Mouse (Mus musculus): ENCODE data around the gene Ndel1. TPM values are rescaled to one million over a fixed set of nuclear protein-coding genes. Genes with fewer than 3 reads are reported as not detected.

Gene Ndel1
- polyA plus RNA-seq, 1 experiment from 2014 or later: 80.4 TPM

DNA sequence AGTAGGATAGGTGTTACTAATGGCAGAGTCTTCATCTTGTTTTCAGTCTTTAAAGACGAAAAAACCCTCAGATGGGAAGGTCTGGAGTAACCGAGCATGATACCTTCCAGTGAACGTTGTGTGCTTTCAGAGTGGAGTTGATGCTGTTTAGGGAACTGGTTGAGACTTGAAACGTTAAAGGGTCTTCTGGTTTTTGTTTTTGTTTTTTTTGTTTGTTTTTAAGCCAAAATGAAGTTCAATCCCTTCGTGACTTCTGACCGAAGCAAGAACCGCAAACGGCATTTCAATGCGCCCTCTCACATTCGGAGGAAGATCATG lies 30.3 kb upstream of the Ndel1 start:
- Histone ChIP-seq H3K27ac (no peak overlapping the region), H3K4me2 (replicated peaks) (peak overlapping the region; percentile 81), H3K36me3 (peaks cover 42% of the 10 kb centered on the region), H3K27me3 (replicated peaks) (no peaks in the 10 kb centered on the region), H3K4me1 (peaks cover 8% of the 10 kb centered on the region), H3K9ac (peak overlapping the region; percentile 92), H3K4me3 (peak overlapping the region; percentile 92), H3K9me3 (no peaks in the 10 kb centered on the region)
- under 1% methylated on average over 10 of the region's 10 CpGs for WGBS
- no peak for ATAC-seq (ENCODE audit: low FRiP score, low read depth)

DNA sequence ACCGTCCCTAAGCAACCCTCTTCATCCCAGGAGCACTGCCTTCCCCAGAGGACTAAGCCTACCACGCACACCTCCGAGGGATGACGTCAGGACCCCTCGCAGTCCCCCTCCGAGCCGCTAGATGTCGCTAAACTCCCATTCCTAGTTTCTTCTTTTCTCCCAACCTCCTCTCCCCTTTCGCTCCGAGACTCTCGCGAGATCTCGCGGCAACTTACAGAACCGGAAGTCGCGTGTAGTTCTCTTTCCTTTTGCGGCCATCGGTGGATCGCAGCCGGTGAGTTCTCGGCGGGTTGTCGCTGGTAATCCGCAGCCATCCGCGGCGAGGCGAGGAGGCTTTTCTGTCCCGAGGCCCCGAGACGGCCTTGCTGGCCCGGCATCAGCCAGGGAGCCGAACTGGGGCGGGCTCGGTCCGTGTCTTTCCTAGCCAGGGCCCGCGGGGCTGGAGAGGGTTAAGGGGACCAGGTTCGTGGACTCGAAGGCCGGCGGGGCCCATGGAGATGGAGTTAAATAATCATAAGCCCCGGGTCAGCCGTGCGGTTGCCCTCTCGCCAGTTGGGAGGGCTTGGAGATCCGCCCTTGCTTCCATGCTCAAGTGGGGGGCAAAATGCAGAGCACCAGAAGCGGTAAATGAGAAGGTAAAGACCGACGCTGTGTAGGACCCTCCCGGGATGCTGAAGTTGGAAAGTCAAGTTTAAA lies 29.8 kb upstream of the Ndel1 start, which contains the start of gene Rpl26:
TSS of gene Rpl26 (plus strand) at position 233 of the 696 bp plus-strand sequence.
- peak; percentile 92 for ATAC-seq (ENCODE audit: low FRiP score, low read depth)
- Histone ChIP-seq H3K36me3 (peaks cover 37% of the 10 kb centered on the region), H3K4me1 (peaks cover 8% of the 10 kb centered on the region), H3K27ac (peak within 1 kb of the TSS; percentile 86), H3K4me3 (peak within 1 kb of the TSS; percentile 92), H3K9ac (peak within 1 kb of the TSS; percentile 92), H3K4me2 (replicated peaks) (peak within 1 kb of the TSS; percentile 81), H3K9me3 (no peaks in the 10 kb centered on the region), H3K27me3 (replicated peaks) (no peaks in the 10 kb centered on the region)
- under 1% methylated on average over 52 of the region's 52 CpGs for WGBS

DNA sequence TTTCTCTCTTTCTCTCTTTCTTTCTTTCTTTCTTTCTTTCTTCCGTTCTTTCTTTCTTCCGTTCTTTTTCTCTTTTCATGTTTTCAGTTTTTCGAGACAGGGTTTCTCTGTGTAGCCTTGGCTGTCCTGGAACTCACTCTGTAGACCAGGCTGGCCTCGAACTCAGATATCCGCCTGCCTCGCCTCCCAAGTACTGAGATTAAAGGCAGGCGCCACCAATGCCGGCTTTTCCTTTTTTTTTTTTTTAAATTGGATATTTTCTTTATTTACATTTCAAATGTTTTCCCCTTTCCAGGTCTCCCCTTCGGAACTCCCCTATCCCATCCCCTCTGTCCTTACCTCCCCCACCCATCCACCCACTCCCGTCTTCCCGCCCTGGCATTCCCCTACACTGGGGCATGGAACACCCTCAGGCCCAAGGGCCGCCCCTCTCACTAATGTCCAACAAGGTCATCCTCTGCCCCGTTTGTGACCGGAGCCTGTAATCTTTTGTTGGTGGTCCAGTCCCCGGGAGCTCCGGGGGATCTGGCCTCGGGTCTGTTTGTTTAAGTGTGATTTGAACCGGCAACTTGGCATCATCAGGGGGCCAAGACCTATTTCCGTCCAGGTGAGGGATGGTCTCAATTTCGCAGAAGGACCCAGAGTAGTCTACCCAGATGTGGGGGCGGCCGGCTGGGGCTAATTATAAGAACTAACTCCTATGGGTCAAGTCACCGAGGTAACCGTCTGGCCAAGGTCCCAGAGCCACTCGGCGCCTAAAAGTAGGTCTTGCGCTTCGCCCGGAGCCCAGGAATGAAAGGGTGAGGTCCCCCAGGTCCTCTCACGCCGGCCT lies 29.1 kb upstream of the Ndel1 start:
- no peak; the same call in 1 of the 2 replicates for ATAC-seq (ENCODE audit: low FRiP score, low read depth)
- Histone ChIP-seq H3K27me3 (replicated peaks) (no peaks in the 10 kb centered on the region), H3K9ac (peak overlapping the region; percentile 92; the same call in 1 of the 2 replicates), H3K27ac (no peak overlapping the region), H3K4me1 (peaks cover 8% of the 10 kb centered on the region), H3K36me3 (peaks cover 29% of the 10 kb centered on the region), H3K4me3 (peak overlapping the region; percentile 92), H3K9me3 (no peaks in the 10 kb centered on the region), H3K4me2 (replicated peaks) (peak overlapping the region; percentile 81)
- WGBS: 29% methylated on average over 31 of the region's 31 CpGs

DNA sequence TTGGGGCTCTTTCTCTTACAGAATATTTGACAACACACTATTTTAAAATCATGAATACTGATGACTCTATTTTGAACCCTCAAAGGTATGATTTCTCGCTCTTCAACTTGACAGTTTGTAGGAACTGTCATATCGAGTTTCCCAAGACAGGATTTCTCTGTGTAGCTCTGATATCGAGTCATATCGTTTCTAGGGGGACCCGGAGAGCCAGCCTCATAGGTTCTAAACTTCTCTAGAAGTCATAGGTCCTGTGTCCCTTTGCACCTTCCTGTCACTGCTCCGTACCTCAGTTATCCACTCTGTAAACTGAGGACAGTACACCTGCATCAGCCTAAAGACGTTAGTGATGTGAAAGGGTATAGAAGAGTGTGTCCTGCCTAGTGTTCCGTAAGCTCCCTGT lies 28.2 kb upstream of the Ndel1 start:
- WGBS: 95% methylated on average over 8 of the region's 8 CpGs

DNA sequence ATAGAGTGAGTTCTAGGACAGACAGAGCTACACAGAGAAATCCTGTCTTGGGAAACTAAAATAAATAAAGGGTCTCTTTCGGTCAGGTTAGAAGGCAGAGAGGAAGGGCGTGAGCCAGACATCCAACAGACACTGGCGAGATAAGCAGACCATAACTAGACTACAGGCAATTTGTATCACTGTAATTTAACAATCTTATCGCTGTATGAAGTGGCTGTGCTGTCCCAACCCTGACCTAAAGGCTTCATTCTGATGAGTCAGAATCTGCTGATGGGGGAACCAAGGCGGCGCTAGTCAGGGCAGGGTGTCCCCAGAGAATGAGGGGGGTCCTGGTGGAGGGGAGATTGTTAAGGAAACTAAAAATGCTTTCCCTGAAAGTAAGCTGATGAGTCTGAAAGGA lies 27.1 kb upstream of the Ndel1 start:
- H3K9me3 ChIP-seq: no peaks in the 10 kb centered on the region
- no peak overlapping the region for H3K4me3 ChIP-seq
- ATAC-seq (ENCODE audit: low FRiP score, low read depth): no peak
- H3K27ac ChIP-seq: no peak overlapping the region
- H3K36me3 ChIP-seq: peaks cover 11% of the 10 kb centered on the region
- H3K27me3 ChIP-seq (replicated peaks): no peaks in the 10 kb centered on the region
- no peak overlapping the region for H3K4me2 ChIP-seq (replicated peaks)
- peaks cover 8% of the 10 kb centered on the region for H3K4me1 ChIP-seq
- WGBS: 92% methylated on average over 6 of the region's 6 CpGs
- H3K9ac ChIP-seq: no peak overlapping the region

More for the DNA sequence above, 28.2 kb upstream of the Ndel1 start:
- Histone ChIP-seq H3K27ac (no peak overlapping the region), H3K9me3 (no peaks in the 10 kb centered on the region), H3K36me3 (peaks cover 21% of the 10 kb centered on the region), H3K27me3 (replicated peaks) (no peaks in the 10 kb centered on the region), H3K4me2 (replicated peaks) (no peak overlapping the region), H3K4me1 (peaks cover 8% of the 10 kb centered on the region), H3K4me3 (no peak overlapping the region), H3K9ac (no peak overlapping the region)
- ATAC-seq (ENCODE audit: low FRiP score, low read depth): no peak

DNA sequence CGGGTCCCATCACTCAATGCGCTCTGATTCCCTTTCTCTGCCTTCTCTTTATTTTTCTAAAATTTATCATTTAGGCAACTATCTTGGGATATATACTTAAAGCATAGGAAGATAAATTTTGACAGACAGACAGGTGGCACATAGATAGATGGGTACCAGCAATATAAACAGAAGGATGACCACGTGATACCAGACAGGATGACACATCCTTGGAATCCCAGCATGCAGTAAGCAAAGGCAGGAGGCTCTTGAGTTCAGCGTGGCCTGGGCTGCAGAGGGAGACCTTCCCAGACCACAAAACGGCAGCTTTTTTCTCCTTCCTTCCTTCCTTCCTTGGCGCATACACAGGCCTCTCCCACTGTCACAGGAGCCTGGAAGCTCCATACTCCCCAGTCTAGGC lies 26.2 kb upstream of the Ndel1 start:
- Histone ChIP-seq H3K4me3 (no peak overlapping the region), H3K27me3 (replicated peaks) (no peaks in the 10 kb centered on the region), H3K36me3 (peaks cover 1% of the 10 kb centered on the region; the same call in 1 of the 2 replicates), H3K4me2 (replicated peaks) (no peak overlapping the region), H3K27ac (no peak overlapping the region), H3K4me1 (peaks cover 6% of the 10 kb centered on the region), H3K9me3 (no peaks in the 10 kb centered on the region), H3K9ac (no peak overlapping the region)
- no peak for ATAC-seq (ENCODE audit: low FRiP score, low read depth)
- 75% methylated on average over 6 of the region's 6 CpGs for WGBS

DNA sequence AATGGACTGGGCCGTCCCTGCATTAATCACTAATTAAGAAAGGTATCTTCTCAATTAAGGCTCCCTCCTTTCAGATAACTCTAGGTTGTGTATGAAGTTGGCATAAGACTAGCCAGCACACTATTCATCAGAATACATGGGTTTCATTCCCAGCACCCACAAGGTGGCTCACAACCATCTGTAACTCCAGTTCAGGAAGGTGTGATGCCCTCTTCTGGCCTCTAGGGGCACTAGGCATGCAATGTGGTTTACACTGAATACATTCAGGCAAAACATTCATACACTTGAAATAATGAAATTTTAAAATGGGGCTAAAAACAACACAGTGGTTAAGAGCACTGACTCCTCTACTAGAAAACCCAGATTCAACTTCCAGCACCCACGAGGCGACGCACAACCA lies 25.5 kb upstream of the Ndel1 start:
- 47% methylated on average over 4 of the region's 4 CpGs for WGBS
- no peak for ATAC-seq (ENCODE audit: low FRiP score, low read depth)
- no peak overlapping the region for H3K9ac ChIP-seq

DNA sequence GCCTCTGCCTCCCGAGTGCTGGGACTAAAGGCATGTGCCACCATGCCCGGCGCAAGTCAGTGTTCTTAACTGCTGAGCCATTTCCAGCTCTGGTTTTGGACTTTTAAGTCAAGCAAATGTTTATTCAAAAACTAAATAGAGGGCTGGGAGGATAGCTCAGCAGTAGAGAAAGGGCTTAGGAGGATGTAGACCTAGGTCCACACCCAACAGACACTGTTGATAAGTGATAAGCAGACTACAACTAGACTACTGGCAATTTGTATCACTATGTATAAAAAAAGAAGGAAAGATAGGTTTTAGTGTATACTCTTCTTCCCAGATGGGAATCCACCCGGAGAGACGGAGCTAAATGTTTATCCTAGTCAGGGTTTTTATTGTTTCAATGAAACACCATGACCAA lies 24.6 kb upstream of the Ndel1 start:
- WGBS: 93% methylated on average over 5 of the region's 5 CpGs
- no peak overlapping the region for H3K4me2 ChIP-seq (replicated peaks)
- no peaks in the 10 kb centered on the region; the same call in 1 of the 2 replicates for H3K4me1 ChIP-seq
- no peaks in the 10 kb centered on the region for H3K27me3 ChIP-seq (replicated peaks)
- H3K9ac ChIP-seq: no peak overlapping the region
- H3K9me3 ChIP-seq: no peaks in the 10 kb centered on the region
- H3K27ac ChIP-seq: no peak overlapping the region
- ATAC-seq (ENCODE audit: low FRiP score, low read depth): no peak
- H3K36me3 ChIP-seq: no peaks in the 10 kb centered on the region
- H3K4me3 ChIP-seq: no peak overlapping the region

More for the DNA sequence above, 25.5 kb upstream of the Ndel1 start:
- H3K4me2 ChIP-seq (replicated peaks): no peak overlapping the region
- no peak overlapping the region for H3K27ac ChIP-seq
- H3K4me1 ChIP-seq: no peaks in the 10 kb centered on the region; the same call in 1 of the 2 replicates
- H3K9me3 ChIP-seq: no peaks in the 10 kb centered on the region
- H3K27me3 ChIP-seq (replicated peaks): no peaks in the 10 kb centered on the region
- no peaks in the 10 kb centered on the region for H3K36me3 ChIP-seq
- no peak overlapping the region for H3K4me3 ChIP-seq

DNA sequence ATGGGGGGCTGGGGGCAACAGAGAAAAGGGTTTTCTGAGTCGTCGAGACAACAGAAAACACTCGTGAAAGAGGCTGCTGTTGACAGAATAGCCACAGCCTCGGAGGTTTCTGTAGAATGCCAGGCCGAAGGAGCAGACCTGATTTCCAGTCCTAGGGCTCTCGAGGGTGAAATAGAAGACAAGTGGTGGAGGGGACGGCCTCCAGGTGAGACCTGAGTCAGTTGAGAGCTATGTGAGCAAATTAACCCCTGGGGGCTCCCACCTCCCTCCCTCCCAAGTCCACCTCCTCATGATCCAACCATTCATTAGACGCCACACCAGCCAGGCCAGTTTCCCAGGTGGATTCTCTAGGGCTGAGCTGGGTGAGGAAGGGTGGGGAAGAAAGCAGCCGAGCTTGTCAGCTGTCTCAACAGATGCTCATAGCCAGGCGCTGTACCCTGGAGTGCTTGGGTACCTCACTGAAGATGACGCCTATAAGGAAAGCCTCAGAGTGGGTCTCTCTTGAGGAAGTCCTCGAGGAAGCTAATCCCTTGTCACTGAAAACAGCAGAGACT lies 22.3 kb upstream of the Ndel1 start:
- Histone ChIP-seq H3K4me1 (no peaks in the 10 kb centered on the region), H3K36me3 (no peaks in the 10 kb centered on the region), H3K4me3 (no peak overlapping the region), H3K9me3 (no peaks in the 10 kb centered on the region), H3K4me2 (replicated peaks) (no peak overlapping the region), H3K9ac (no peak overlapping the region), H3K27me3 (replicated peaks) (no peaks in the 10 kb centered on the region), H3K27ac (no peak overlapping the region)
- WGBS: 75% methylated on average over 12 of the region's 12 CpGs
- ATAC-seq (ENCODE audit: low FRiP score, low read depth): no peak

DNA sequence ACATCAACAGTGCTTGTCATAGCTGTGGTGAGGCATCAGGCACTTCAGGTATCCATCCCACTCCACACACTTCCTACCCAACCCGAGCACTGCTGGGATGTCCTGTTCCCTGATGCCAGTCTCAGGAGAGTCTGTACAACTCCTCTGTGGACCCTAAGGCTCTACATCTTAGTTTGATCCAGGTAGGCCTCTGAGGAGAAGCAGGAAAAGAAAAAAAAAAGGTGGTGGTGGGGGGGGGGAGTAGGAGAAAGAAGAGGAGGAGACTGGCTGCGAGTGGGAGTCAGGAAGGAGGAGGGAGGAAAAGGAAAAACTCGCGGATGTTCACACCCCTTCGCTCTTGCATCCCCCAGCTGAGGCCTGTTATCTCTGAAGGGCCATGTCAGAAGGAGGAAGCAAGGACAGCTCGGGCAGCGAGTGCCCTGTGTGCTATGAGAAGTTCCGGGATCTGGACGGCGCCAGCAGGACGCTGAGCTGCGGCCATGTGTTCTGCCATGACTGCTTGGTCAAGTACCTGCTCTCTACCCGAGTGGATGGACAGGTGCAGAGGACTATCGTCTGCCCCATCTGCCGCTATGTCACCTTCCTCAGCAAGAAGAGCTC lies 20.7 kb upstream of the Ndel1 start:
- Histone ChIP-seq H3K9ac (0 out of 2 replicates have a peak overlapping the region, but pooled peaks have one; percentile 21), H3K4me3 (no peak overlapping the region), H3K4me1 (no peaks in the 10 kb centered on the region), H3K36me3 (no peaks in the 10 kb centered on the region), H3K27me3 (replicated peaks) (no peaks in the 10 kb centered on the region), H3K27ac (no peak overlapping the region), H3K4me2 (replicated peaks) (no peak overlapping the region), H3K9me3 (no peaks in the 10 kb centered on the region)
- no peak for ATAC-seq (ENCODE audit: low FRiP score, low read depth)
- WGBS: 78% methylated on average over 15 of the region's 15 CpGs

DNA sequence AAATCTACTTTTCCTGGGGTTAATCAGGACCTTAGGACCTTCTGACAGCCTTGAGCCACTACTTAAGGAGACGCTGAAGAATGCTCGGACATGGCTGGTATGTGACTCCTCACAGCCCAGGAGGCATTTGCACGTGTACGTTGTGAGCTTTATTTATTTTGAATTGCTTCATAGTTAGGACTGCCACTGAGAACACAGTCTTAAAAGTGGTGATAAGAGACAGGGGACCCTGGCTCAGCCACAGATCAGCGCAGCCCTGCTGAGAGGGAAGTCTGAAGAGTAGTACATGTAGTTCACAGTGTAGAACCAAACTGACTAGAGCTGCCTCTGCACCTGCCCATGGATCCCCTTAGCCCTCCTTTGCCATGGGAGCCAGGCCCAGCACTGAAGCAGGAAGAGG lies 20.2 kb upstream of the Ndel1 start:
- WGBS: 78% methylated on average over 5 of the region's 5 CpGs

DNA sequence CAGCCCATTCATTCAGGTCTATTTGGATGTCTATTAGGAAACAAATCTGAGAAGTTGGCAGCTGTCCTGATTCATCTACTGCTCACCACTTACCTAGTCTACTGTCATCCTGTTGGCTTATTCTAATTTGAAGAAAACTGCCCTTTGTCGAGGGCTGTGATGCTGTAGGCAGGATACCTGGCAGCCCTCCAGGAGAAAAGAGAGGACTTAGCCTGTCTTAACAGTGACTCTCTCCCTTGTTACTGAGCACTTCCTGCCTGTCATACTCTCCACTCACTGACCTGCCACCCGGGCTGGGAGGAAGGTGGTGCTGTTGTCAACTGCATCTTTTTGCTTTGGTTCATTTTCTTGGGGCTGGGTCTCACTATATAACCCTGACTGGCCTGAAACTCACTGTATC lies 19.0 kb upstream of the Ndel1 start:
- H3K4me3 ChIP-seq: no peak overlapping the region
- no peaks in the 10 kb centered on the region for H3K9me3 ChIP-seq
- no peak for ATAC-seq (ENCODE audit: low FRiP score, low read depth)
- 43% methylated on average over 2 of the region's 2 CpGs for WGBS
- no peaks in the 10 kb centered on the region for H3K27me3 ChIP-seq (replicated peaks)
- H3K9ac ChIP-seq: no peak overlapping the region
- no peak overlapping the region for H3K4me2 ChIP-seq (replicated peaks)
- H3K27ac ChIP-seq: no peak overlapping the region
- no peaks in the 10 kb centered on the region for H3K4me1 ChIP-seq
- no peaks in the 10 kb centered on the region for H3K36me3 ChIP-seq

More for the DNA sequence above, 20.2 kb upstream of the Ndel1 start:
- Histone ChIP-seq H3K4me1 (no peaks in the 10 kb centered on the region), H3K4me3 (no peak overlapping the region), H3K27ac (no peak overlapping the region), H3K4me2 (replicated peaks) (no peak overlapping the region), H3K27me3 (replicated peaks) (no peaks in the 10 kb centered on the region), H3K9me3 (no peaks in the 10 kb centered on the region), H3K9ac (no peak overlapping the region), H3K36me3 (no peaks in the 10 kb centered on the region)
- ATAC-seq (ENCODE audit: low FRiP score, low read depth): no peak
